Mouse (Mus musculus) liver, embryonic 13.5 days (tissue): Measurements from ENCODE around the gene Etv1. TPM values are rescaled to one million over a fixed set of nuclear protein-coding genes. Genes with fewer than 3 reads are reported as not detected.

Source experiments
- ATAC-seq: fragments of 200-750 bp; cut with Nextera tagmentation; 2 replicates; pipeline ENCODE4 v1.8.0; 2017; ENCODE audit warnings: low read depth, mild to moderate bottlenecking, moderate number of reproducible peaks, moderate library complexity
- DNase-seq: peaks from one replicate; pipeline ENCODE4 v3.0.0; 2022
- H3K27ac ChIP-seq: fragments of 300-500 bp; sonication (generic); 2 replicates; pipeline ENCODE4 v1.5.1; 2015; ENCODE audit warnings: moderate library complexity, mild to moderate bottlenecking, inconsistent platforms
- H3K27me3 ChIP-seq: fragments of 300-500 bp; sonication (generic); 2 replicates; pipeline ENCODE4 v1.6.1; 2015; ENCODE audit warnings: mild to moderate bottlenecking, inconsistent platforms
- H3K36me3 ChIP-seq: fragments of 300-500 bp; sonication (generic); 2 replicates; pipeline ENCODE4 v1.6.1; 2015; ENCODE audit warnings: mild to moderate bottlenecking, inconsistent platforms
- H3K4me1 ChIP-seq: fragments of 300-500 bp; sonication (generic); replicated peaks from 2 replicates; pipeline ENCODE4 v1.6.1; 2015; ENCODE audit warnings: inconsistent platforms
- H3K4me2 ChIP-seq: fragments of 300-500 bp; sonication (generic); 2 replicates; pipeline ENCODE4 v1.6.1; 2015; ENCODE audit warnings: inconsistent platforms, mild to moderate bottlenecking, moderate library complexity
- H3K4me3 ChIP-seq: fragments of 300-500 bp; sonication (generic); replicated peaks from 2 replicates; pipeline ENCODE4 v1.5.1; 2015; ENCODE audit warnings: mild to moderate bottlenecking, inconsistent platforms
- H3K9ac ChIP-seq: fragments of 300-500 bp; sonication (generic); 2 replicates; pipeline ENCODE4 v1.6.1; 2015; ENCODE audit warnings: mild to moderate bottlenecking, inconsistent platforms
- H3K9me3 ChIP-seq: fragments of 300-500 bp; sonication (generic); replicated peaks from 2 replicates; pipeline ENCODE4 v1.6.1; 2016; ENCODE audit warnings: inconsistent platforms
- WGBS: fragments of 180-500 bp; shearing (Covaris S2); methylation state at CpG from one replicate; pipeline ENCODE4 v1.1.7; 2015; ENCODE audit not compliant: insufficient replicate concordance; 5-methylcytosine and 5-hydroxymethylcytosine counted together
- polyA plus RNA-seq: library from polyadenylated mRNA; unstranded; fragments of >200 nt; fragmentation: Nextera tagmentation; extraction: Ambion mirVana; gene quantifications from 2 replicates; pipeline ENCODE4 v1.2.1, GENCODE M21; 2015

The Etv1 gene
- polyA plus RNA-seq, 1 experiment from 2014 or later, result 0.31 TPM

DNA sequence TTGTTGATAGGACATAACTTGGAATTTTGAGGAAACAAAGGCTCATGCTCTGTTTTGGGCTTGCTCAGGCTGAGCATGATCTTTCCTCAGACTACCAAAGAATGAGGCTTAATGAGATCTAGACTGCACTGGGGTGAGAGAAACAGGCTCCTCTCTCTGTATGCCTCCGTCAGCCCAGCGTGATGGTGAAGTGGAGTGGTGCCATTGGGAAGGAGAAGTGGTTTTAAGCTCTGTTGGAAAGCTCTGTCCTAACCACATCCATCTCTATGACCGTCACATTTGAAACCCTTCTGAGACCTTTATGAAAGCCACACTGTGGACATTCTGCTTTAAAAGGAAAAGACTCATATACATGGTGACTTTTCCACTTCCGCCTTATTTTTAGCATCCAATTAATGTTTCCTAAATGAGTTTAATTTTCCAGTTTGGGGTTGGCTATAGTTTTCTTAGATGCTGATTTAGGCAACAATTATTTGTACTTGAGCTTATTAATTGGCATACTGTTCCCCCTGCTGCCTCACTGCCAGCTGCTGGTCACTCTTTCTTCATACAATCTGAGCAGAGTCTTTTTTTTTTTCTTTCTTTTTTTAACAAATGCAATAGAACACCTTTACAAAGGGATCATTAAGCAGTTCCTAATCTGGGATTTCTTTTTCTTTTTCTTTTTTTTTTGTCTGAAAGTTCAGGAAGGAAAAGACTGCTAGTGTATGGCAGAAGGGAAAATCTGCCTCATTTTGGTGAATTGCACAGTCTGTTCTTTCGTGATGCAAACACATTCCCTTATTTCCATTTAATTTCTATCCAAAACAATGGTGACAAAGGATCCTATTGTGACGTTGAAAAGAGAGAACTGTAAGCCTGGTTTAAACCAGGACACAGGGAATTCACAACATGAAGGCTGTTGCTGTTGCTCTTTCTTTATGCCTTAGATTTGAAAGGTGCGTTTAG is 81.3 kb downstream of the Etv1 start:
- 55% methylated on average over 7 of the region's 7 CpGs for WGBS
- Histone ChIP-seq H3K27ac (no peak overlapping the region), H3K4me2 (no peak overlapping the region), H3K27me3 (no peaks in the 10 kb centered on the region), H3K36me3 (no peaks in the 10 kb centered on the region), H3K4me1 (no peaks in the 10 kb centered on the region), H3K4me3 (no peak overlapping the region), H3K9ac (no peak overlapping the region), H3K9me3 (no peaks in the 10 kb centered on the region)
- DNase-seq, result no peak
- no peak for ATAC-seq

DNA sequence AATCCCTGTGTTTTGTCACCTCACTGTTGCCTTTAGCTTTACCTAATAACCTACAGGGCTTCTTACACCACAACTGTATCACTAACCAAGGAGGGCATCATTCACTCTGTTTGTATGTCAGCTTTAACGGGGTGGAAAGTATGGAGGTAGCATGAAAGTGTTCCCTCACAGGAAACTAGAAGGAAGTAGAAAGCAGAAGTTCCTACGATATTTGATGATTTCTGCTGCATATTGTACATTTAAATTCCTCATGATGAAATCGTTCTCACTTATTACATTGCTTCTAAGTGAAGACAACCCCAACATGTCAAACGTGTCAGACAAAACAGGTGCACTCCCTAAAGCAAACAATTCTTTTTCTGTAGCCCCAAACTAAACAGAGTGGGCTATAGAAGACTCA is 84.2 kb downstream of the Etv1 start:
- Histone ChIP-seq H3K27ac (no peak overlapping the region), H3K9ac (no peak overlapping the region), H3K4me1 (no peaks in the 10 kb centered on the region), H3K9me3 (no peaks in the 10 kb centered on the region), H3K4me3 (no peak overlapping the region), H3K4me2 (no peak overlapping the region), H3K27me3 (no peaks in the 10 kb centered on the region), H3K36me3 (no peaks in the 10 kb centered on the region)
- ATAC-seq (no peak), DNase-seq (no peak)
- 20% methylated on average over 4 of the region's 4 CpGs for WGBS

DNA sequence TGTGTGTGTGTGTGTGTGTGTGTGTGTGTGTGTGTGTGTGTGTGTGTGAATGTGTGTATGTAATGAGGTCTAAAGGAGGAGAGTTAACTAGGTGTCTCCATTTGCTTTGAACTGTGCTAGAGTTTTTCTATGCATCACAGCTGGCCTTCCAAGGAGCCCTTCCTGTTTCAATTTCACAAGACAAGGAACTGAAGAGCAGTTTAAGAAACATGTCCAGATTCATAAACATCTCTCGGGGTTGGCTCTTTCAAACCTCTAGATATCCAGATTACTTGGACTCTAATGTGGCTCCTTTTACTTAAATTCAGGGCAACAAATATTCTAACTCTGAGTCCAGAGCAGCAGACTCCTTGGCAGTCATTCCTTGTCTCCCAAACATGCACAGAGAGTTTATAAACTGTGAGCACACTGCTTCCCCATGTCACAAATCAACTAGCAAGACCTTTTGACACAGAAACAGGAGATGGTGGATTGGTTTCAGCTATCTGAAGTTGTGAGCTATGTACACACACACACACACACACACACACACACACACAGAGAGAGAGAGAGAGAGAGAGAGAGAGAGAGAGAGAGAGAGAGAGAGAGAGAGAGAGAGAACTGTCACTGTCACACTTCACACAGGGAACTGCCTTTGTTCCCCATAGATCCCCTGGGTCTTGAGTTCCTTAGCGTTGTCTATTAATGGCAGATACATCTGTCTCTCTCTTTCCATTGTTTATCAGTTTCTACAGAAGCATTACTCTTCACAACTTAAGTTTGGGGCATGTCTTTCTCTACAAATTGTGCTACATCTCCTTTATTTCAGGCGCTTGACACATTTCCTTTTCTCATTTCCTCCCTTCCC is 85.0 kb downstream of the Etv1 start:
- Histone ChIP-seq H3K27ac (no peak overlapping the region), H3K4me1 (no peaks in the 10 kb centered on the region), H3K9ac (no peak overlapping the region), H3K36me3 (no peaks in the 10 kb centered on the region), H3K4me2 (no peak overlapping the region), H3K27me3 (no peaks in the 10 kb centered on the region), H3K9me3 (no peaks in the 10 kb centered on the region), H3K4me3 (no peak overlapping the region)
- 29% methylated on average over 3 of the region's 3 CpGs for WGBS
- ATAC-seq, result no peak
- DNase-seq, result no peak

DNA sequence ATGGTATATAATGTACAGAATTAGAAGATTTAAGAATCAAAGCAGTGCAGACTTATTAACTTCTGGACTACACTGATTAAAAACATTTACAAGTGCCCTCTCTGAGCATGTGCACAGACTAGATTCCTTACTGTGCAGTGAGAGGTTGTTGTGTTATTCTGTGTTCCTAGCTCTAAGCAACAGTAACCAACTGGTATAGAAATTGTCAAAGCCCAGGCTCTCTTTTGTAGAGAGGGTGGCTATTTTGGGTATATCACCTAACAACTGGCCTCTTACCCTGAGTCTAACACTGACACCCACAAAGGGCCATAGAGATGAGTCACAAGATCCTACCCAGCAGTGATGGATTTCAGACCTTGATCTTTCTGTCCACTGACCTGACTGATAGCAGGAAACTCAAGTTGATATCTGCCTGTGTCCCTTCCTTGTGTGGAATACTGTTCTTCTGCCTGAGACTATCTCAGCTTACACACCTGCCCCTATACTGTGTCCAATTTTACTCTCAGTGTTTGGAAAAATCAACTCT is 95.4 kb downstream of the Etv1 start:
- Histone ChIP-seq H3K27ac (no peak overlapping the region), H3K9me3 (no peaks in the 10 kb centered on the region), H3K4me2 (no peak overlapping the region), H3K4me1 (no peaks in the 10 kb centered on the region), H3K27me3 (no peaks in the 10 kb centered on the region), H3K36me3 (no peaks in the 10 kb centered on the region), H3K9ac (no peak overlapping the region), H3K4me3 (no peak overlapping the region)
- DNase-seq (no peak), ATAC-seq (no peak)

DNA sequence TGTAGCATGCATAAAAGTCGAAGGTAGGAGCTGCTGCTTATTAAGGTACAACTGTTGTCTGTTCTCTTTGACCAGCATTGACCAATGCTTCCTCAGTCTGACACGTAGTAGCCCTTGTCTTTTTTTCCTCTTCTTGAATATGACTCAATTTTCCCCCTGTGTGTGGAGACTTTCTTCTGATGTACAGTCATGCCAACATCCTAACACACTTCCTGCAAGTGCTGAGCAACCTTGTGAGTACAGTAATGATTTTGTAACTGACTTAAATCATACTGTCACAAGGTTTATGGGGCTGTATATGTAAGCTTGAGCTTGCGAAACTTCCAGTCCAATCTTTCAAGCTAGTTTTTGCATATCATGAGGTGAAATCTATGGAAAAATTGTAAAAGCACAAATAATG is 125.3 kb downstream of the Etv1 start:
- Histone ChIP-seq H3K9me3 (no peaks in the 10 kb centered on the region), H3K9ac (no peak overlapping the region), H3K4me1 (no peaks in the 10 kb centered on the region), H3K27me3 (no peaks in the 10 kb centered on the region), H3K36me3 (no peaks in the 10 kb centered on the region), H3K4me2 (no peak overlapping the region), H3K4me3 (no peak overlapping the region), H3K27ac (no peak overlapping the region)
- WGBS, result 45% methylated on average over 3 of the region's 3 CpGs
- ATAC-seq (no peak), DNase-seq (no peak)

DNA sequence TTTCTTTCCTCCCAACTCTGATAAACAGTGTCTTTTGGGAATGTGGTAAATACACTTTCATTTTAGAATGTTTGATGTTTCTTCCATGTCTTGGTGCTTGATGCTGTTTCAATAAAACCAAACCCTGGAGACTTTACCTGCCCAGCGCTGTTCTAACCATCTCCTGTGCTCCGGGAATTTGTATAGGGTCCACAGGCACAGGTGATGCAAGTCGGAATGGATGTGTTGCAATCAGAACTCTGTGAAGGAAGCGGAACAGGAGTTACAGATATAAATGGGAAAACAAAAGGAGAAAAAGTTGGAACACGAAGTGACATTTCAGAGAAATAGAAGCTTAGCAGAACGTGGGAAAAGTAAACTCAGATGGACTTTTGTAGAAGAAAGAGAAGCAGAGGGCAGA is 127.1 kb downstream of the Etv1 start:
- Histone ChIP-seq H3K4me3 (no peak overlapping the region), H3K9me3 (no peaks in the 10 kb centered on the region), H3K36me3 (no peaks in the 10 kb centered on the region), H3K4me1 (no peaks in the 10 kb centered on the region), H3K4me2 (peak overlapping the region; percentile 17; the same call in 1 of the 2 replicates), H3K9ac (no peak overlapping the region), H3K27ac (no peak overlapping the region), H3K27me3 (no peaks in the 10 kb centered on the region)
- ATAC-seq (no peak), DNase-seq (no peak)
- 64% methylated on average over 6 of the region's 6 CpGs for WGBS

DNA sequence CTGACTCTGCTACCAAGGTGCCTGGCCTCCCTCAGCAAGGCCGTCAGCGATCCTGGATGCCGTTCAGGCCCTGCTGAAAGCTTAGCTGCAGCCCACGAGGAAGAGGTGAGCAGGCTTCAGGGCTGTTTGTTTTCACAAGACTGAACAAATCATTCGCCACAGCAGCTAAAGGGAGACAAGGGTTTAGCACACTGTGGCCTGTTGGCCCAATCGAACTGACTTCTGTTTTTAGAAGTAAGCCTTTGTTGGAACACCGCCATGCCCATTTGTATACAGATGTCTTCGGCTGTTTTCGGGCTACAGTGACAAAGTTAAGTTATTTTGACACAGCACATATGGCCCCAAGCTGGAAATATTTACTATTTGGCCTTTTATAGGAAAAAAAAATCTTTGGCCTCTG is 127.6 kb downstream of the Etv1 start:
- no peak for ATAC-seq

DNA sequence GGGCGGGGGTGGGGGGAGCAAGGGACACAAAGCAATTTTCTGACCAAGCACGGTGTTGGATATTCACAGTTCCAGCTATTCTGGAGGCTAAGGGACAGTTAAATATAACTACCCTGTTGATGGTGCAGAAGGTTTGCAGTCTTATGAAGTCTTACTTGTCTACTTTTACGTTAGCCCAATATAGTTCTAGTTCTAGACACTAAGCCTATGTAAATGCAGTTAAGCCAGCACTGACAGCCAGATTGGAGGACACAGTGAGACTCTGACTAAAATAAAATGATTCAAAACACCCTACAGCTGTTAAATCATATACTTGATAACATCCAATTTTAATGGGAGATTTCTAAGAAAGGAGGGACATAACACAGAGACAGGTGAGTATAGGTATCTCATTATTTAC is 129.8 kb downstream of the Etv1 start:
- DNase-seq (no peak), ATAC-seq (no peak)
- no peak overlapping the region for H3K4me2 ChIP-seq
- H3K27me3 ChIP-seq, result no peaks in the 10 kb centered on the region
- H3K27ac ChIP-seq, result no peak overlapping the region
- no peak overlapping the region for H3K4me3 ChIP-seq
- no peaks in the 10 kb centered on the region for H3K36me3 ChIP-seq
- no peaks in the 10 kb centered on the region for H3K4me1 ChIP-seq
- 73% methylated on average over 3 of the region's 3 CpGs for WGBS
- H3K9ac ChIP-seq, result no peak overlapping the region
- H3K9me3 ChIP-seq, result no peaks in the 10 kb centered on the region

More for the DNA sequence above, 127.6 kb downstream of the Etv1 start:
- Histone ChIP-seq H3K9ac (no peak overlapping the region), H3K27ac (no peak overlapping the region), H3K4me3 (no peak overlapping the region), H3K4me1 (no peaks in the 10 kb centered on the region), H3K9me3 (no peaks in the 10 kb centered on the region), H3K36me3 (no peaks in the 10 kb centered on the region), H3K4me2 (peak overlapping the region; percentile 17; the same call in 1 of the 2 replicates), H3K27me3 (no peaks in the 10 kb centered on the region)
- DNase-seq, result no peak
- 63% methylated on average over 9 of the region's 9 CpGs for WGBS
